Mouse (Mus musculus) urinary bladder, postnatal 10 days (tissue): ENCODE measurements around the gene Olfr1022.

Source experiments
- DNase-seq: peaks from one replicate; pipeline ENCODE4 v3.0.0; 2022; ENCODE audit warnings: low spot score

The Olfr1022 gene

DNA sequence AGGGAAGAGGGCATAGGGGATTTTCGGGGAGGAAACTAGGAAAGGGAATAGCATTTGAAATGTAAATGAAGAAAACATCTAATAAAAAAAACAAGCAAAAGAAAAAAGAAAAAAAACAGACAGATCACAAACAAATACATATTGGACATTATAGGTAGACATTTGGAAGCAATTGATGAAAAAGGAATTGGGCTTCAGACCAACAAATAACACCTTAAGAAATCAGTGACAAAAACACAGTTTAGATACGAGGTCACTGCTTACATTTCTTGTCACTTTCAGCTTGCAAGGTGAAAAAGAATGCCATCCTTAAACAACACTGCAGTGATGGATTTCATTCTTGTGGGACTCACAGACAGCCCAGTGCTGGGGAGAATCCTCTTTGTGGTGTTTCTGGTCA lies at the start of gene Olfr1022:
Gene Olfr1022 (plus strand): TSS at position 301 of the 400 bp plus-strand sequence.
- no peak for DNase-seq

DNA sequence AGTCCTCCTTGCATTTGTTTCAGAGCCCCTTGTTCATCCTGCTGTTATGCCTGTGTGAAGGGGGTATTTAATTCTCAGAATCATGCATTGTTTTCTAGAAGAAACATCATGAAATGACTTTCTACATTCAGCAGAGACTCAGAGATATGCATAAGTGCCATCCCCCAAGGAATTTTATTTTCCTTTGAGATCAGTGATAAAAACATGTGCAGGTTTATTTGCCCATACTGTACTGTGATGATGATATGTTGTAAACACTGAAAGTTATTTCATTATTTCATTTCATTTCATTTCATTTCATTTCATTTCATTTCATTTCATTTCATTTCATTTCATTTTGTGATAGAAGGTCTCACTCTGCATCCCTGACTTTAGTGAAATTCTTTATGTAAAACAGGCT lies 23.0 kb upstream of the Olfr1022 start, which contains the start of gene Olfr1019:
Gene Olfr1019 (minus strand): TSS at position 101 of the 400 bp plus-strand sequence.
- no peak for DNase-seq

DNA sequence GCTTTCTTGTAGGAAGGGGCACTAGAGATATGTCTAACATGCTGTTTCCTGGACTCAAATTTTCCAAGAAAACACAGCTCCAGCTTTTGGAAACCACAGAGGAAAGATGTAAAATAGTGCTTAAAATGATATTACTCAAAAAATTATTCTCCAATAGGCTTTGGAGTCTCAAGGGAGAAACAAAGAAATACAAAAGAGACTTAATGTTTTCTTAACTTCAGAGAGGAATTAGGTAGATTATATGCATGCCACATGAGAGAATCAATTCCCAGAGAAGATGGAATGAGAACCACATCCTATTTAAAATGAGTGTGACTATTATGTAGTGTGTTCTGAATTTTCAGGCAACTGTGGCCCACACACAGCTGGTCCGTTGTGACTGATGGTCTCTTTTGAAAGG lies 21.7 kb upstream of the Olfr1022 start, which contains the start of gene Olfr1020:
Gene Olfr1020 (plus strand): TSS at position 301 of the 400 bp plus-strand sequence.
- no peak for DNase-seq

DNA sequence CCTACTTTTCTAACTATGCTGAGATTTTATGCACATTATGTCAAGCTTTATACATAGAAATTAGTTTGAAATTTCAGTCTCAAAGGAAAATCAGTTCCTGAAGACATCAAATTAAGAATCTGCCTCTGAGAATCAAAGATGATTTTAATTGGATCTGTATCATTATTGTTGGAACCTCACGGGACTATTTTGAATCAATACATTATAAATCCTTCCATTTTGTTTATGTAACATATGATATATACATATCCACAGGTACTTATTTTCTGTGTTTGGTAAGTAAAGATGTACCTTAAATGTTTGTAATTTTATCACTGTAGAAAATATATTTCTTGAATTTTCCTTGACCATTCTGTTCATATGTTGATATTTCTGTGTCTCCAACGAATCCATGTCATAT lies 16.9 kb downstream of the Olfr1022 start, which contains the start of gene Olfr1023:
Gene Olfr1023 (plus strand): TSS at position 301 of the 400 bp plus-strand sequence.
- DNase-seq, result no peak

DNA sequence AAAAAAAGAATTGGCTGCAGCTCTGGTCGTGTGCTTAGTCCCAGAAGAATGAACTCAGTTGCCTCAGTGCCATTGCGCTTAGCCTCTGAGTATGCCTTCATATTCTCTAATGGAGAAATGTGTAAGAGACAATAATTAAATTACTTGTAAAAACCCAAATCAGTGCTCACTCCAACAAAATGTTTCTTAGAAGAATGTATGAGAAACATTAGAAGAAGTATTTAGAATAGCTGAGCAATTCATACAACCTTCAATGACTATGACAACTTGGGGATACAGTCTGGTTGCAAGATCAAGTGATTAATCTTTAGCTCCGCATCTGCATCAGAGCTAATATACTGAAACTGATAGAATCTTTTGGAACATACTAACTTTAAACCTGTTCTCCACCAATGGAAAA lies 36.6 kb downstream of the Olfr1022 start, which contains the start of gene Olfr1024:
Gene Olfr1024 (minus strand): TSS at position 101 of the 400 bp plus-strand sequence.
- DNase-seq, result no peak

DNA sequence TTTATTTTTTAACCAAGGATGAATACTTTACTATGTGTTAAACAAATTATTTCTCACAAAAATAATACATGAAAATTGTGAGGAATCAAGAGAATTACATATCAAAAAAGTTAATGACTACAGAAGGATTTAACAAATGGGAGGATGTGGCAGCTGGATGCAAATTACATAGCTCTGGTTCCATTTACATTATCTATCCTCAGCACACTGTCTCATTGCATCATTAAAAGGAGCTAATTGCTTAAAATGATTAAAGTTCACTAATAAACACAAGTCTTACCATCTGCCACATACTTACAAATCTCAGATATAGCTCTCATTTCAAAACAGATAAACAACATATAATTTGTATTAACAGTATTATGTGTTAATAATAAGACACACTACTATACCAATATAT lies 44.8 kb downstream of the Olfr1022 start:
- no peak for DNase-seq

DNA sequence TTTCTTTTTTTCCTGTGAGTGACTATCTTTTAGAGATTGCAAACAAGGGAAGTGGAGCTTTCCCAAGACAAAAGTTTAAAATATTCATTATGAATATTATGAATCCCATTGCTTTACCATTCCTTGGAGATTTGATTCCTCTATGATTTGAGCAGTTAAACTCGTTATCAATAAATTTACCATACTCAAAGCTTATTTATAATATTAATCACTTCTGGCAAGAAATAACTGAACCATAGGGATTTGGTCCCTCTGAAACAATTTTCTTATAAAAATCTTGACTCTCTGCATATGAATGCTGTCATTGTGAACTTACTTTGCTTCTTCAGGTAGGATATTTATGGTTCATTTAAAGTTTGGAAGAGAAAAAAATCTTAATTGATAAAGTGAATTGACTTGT lies 46.5 kb downstream of the Olfr1022 start, which contains the start of gene Olfr1025-ps1:
Gene Olfr1025-ps1 (plus strand): TSS at position 301 of the 400 bp plus-strand sequence.
- no peak for DNase-seq
